17 mouse cellular contexts compared by ENCODE assay signal in genomic region chr4:138049547-138049946, GRCm38 (mm10).
"Had no signal": no experiment of that assay in that cellular context is flagged by ENCODE, and none has a peak within 500 bp of the region (broad histone marks: within the 10 kb centered on the region; RNA-seq: fewer than 3 reads in every experiment).

No protein-coding gene starts in this region.

- H3K9ac ChIP-seq: limb, embryonic 15.5 days; liver, embryonic 12.5 days; lung, embryonic 14.5 days; midbrain, embryonic 12.5 days; neural tube, embryonic 13.5 days; stomach, embryonic 15.5 days had no signal

- H3K27ac ChIP-seq: limb, embryonic 15.5 days; liver, embryonic 12.5 days; midbrain, embryonic 12.5 days; neural tube, embryonic 13.5 days; stomach, embryonic 15.5 days had no signal

- ATAC-seq: liver, embryonic 12.5 days; midbrain, embryonic 16.5 days had no signal

- H3K27me3 ChIP-seq: limb, embryonic 15.5 days; liver, embryonic 12.5 days; megakaryocyte, embryonic 14.5 days; midbrain, embryonic 12.5 days; neural tube, embryonic 13.5 days; stomach, embryonic 15.5 days had no signal

- H3K4me3 ChIP-seq: limb, embryonic 15.5 days; liver, embryonic 12.5 days; megakaryocyte, embryonic 14.5 days; midbrain, embryonic 12.5 days; neural tube, embryonic 13.5 days; stomach, embryonic 15.5 days had no signal

- H3K9me3 ChIP-seq: limb, embryonic 15.5 days; midbrain, embryonic 12.5 days; neural tube, embryonic 13.5 days; stomach, embryonic 15.5 days had no signal

- DNase-seq: kidney, postnatal 14 days; left cerebral cortex, postnatal 4 days; lung, embryonic 14.5 days; lung, postnatal 10 days; lung, postnatal 4 days; retina, postnatal 1 day; right cerebral cortex, postnatal 4 days; spleen, adult 18-20 months; thymus, adult 2 months; thymus, postnatal 25 days had no signal

- H3K4me1 ChIP-seq: limb, embryonic 15.5 days; midbrain, embryonic 12.5 days had no signal

- H3K4me2 ChIP-seq: limb, embryonic 15.5 days; liver, embryonic 12.5 days; lung, embryonic 14.5 days; midbrain, embryonic 12.5 days; neural tube, embryonic 13.5 days; stomach, embryonic 15.5 days had no signal
